In genomic region chr7:143119407-143119806, GRCm38 (mm10) we compare ENCODE assay signal across 11 mouse cellular contexts. TPM values are rescaled to one million over a fixed set of nuclear protein-coding genes. Genes with fewer than 3 reads are reported as not detected.
DNase-seq lines count a peak whose midpoint lies in the region; ATAC-seq and TF ChIP-seq lines count a peak whose summit lies in the region.
"Had no signal": no experiment of that assay in that cellular context is flagged by ENCODE, and none has a peak within 500 bp of the region (broad histone marks: within the 10 kb centered on the region; RNA-seq: fewer than 3 reads in every experiment).

No protein-coding gene starts in this region.

- no peaks in the 10 kb centered on the region for H3K27me3 ChIP-seq in forebrain, embryonic 10.5 days (ENCODE audit: poor library complexity, severe bottlenecking)
- no peaks in the 10 kb centered on the region for H3K27me3 ChIP-seq in forebrain, embryonic 12.5 days
- no peaks in the 10 kb centered on the region for H3K27me3 ChIP-seq in kidney, embryonic 15.5 days
- H3K27me3 ChIP-seq in lung, postnatal 0 days (replicated peaks; ENCODE audit: insufficient read depth, low read length) = no peaks in the 10 kb centered on the region
- H3K27me3 ChIP-seq in hindbrain, embryonic 12.5 days = peaks cover 3% of the 10 kb centered on the region; the same call in 1 of the 2 replicates

- no peak for ATAC-seq in forebrain, embryonic 12.5 days (ENCODE audit: low FRiP score)
- ATAC-seq in kidney, embryonic 15.5 days (replicated peaks; ENCODE audit: low FRiP score) = peak; percentile 30; the same call in 1 of the 2 replicates
- peak; percentile 44 for ATAC-seq in lung, postnatal 0 days
- ATAC-seq in hindbrain, embryonic 12.5 days (ENCODE audit: low FRiP score) = no peak
- no peak for ATAC-seq in frontal cortex, adult (ENCODE audit: low TSS enrichment)
- ATAC-seq: activated CD4-positive, CD25-positive, alpha-beta regulatory T cell, adult 4 months; liver, embryonic 12.5 days had no signal

- H3K9me3 ChIP-seq in forebrain, embryonic 10.5 days = peaks cover 7% of the 10 kb centered on the region; the same call in 1 of the 2 replicates
- peaks cover 4% of the 10 kb centered on the region; the same call in 1 of the 2 replicates for H3K9me3 ChIP-seq in forebrain, embryonic 12.5 days
- H3K9me3 ChIP-seq in kidney, embryonic 15.5 days (replicated peaks) = no peaks in the 10 kb centered on the region
- H3K9me3 ChIP-seq in lung, postnatal 0 days (ENCODE audit: low read length) = no peaks in the 10 kb centered on the region
- 0 out of 2 replicates have a peak, but pooled peaks cover 3% of the 10 kb centered on the region for H3K9me3 ChIP-seq in hindbrain, embryonic 12.5 days (replicated peaks)
- H3K9me3 ChIP-seq: liver, embryonic 12.5 days had no signal

- 0 out of 2 replicates have a peak overlapping the region, but pooled peaks have one; percentile 12 for H3K27ac ChIP-seq in forebrain, embryonic 10.5 days
- H3K27ac ChIP-seq in forebrain, embryonic 12.5 days = no peak overlapping the region
- peak overlapping the region; percentile 51 for H3K27ac ChIP-seq in bone marrow macrophage, adult 2 months (ENCODE audit: insufficient read depth, low read depth, low read length)
- H3K27ac ChIP-seq in kidney, embryonic 15.5 days = peak overlapping the region; percentile 89
- H3K27ac ChIP-seq in lung, postnatal 0 days (ENCODE audit: low read length) = peak overlapping the region; percentile 66
- H3K27ac ChIP-seq in hindbrain, embryonic 12.5 days = no peak overlapping the region
- H3K27ac ChIP-seq: liver, embryonic 12.5 days had no signal

- TF ChIP-seq EP300 in lung, postnatal 0 days (IDR thresholded peaks at IDR 0.05) = no peak

- no peak for TF ChIP-seq CTCF in bone marrow macrophage, adult 2 months (IDR thresholded peaks at IDR 0.05; ENCODE audit: low read depth, low read length)
- no peak for TF ChIP-seq CTCF in lung, postnatal 0 days (IDR thresholded peaks at IDR 0.05)

- no peak for TF ChIP-seq POLR2A in bone marrow macrophage, adult 2 months (IDR thresholded peaks at IDR 0.05; ENCODE audit: borderline replicate concordance, low read depth, low read length)

- H3K9ac ChIP-seq in forebrain, embryonic 12.5 days = no peak overlapping the region
- no peak overlapping the region for H3K9ac ChIP-seq in kidney, embryonic 15.5 days
- no peak overlapping the region for H3K9ac ChIP-seq in lung, postnatal 0 days (replicated peaks; ENCODE audit: low read depth)
- H3K9ac ChIP-seq in hindbrain, embryonic 12.5 days = no peak overlapping the region
- H3K9ac ChIP-seq: liver, embryonic 12.5 days had no signal

- peaks cover 41% of the 10 kb centered on the region for H3K4me1 ChIP-seq in forebrain, embryonic 10.5 days
- H3K4me1 ChIP-seq in forebrain, embryonic 12.5 days = peaks cover 8% of the 10 kb centered on the region
- H3K4me1 ChIP-seq in bone marrow macrophage, adult 2 months (ENCODE audit: control insufficient read depth, insufficient read depth, low read length) = peaks cover 22% of the 10 kb centered on the region
- peaks cover 47% of the 10 kb centered on the region for H3K4me1 ChIP-seq in kidney, embryonic 15.5 days
- peaks cover 23% of the 10 kb centered on the region for H3K4me1 ChIP-seq in lung, postnatal 0 days (ENCODE audit: insufficient read depth, low read depth, low read length)
- H3K4me1 ChIP-seq in hindbrain, embryonic 12.5 days = peaks cover 18% of the 10 kb centered on the region

- H3K4me2 ChIP-seq in forebrain, embryonic 12.5 days = no peak overlapping the region
- no peak overlapping the region for H3K4me2 ChIP-seq in kidney, embryonic 15.5 days
- no peak overlapping the region for H3K4me2 ChIP-seq in lung, postnatal 0 days (replicated peaks; ENCODE audit: low read depth, low read length)
- no peak overlapping the region for H3K4me2 ChIP-seq in hindbrain, embryonic 12.5 days (replicated peaks)
- H3K4me2 ChIP-seq: liver, embryonic 12.5 days had no signal

- H3K4me3 ChIP-seq in forebrain, embryonic 10.5 days = no peak overlapping the region
- no peak overlapping the region for H3K4me3 ChIP-seq in forebrain, embryonic 12.5 days (replicated peaks)
- H3K4me3 ChIP-seq in bone marrow macrophage, adult 2 months (ENCODE audit: insufficient read depth, low read length) = no peak overlapping the region
- no peak overlapping the region for H3K4me3 ChIP-seq in kidney, embryonic 15.5 days (replicated peaks)
- H3K4me3 ChIP-seq in lung, postnatal 0 days (ENCODE audit: low read depth, low read length) = no peak overlapping the region
- H3K4me3 ChIP-seq in hindbrain, embryonic 12.5 days = no peak overlapping the region
- H3K4me3 ChIP-seq: liver, embryonic 12.5 days had no signal

- no peaks in the 10 kb centered on the region for H3K36me3 ChIP-seq in forebrain, embryonic 10.5 days (replicated peaks)
- no peaks in the 10 kb centered on the region for H3K36me3 ChIP-seq in forebrain, embryonic 12.5 days (replicated peaks)
- H3K36me3 ChIP-seq in kidney, embryonic 15.5 days = no peaks in the 10 kb centered on the region
- H3K36me3 ChIP-seq in lung, postnatal 0 days (ENCODE audit: insufficient read depth, low read length) = no peaks in the 10 kb centered on the region
- no peaks in the 10 kb centered on the region for H3K36me3 ChIP-seq in hindbrain, embryonic 12.5 days
- H3K36me3 ChIP-seq: liver, embryonic 12.5 days had no signal

- no peak for DNase-seq in forebrain, embryonic 10.5 days (ENCODE audit: extremely low spot score, low spot score)
- peak; percentile 69 for DNase-seq in lung, postnatal 0 days (ENCODE audit: low spot score)
- DNase-seq in thymus, postnatal 10 days (ENCODE audit: low spot score in 2 of 2) = no peak
- DNase-seq: cerebellum, adult 9-10 months had no signal

- whole genome bisulfite sequencing in forebrain, embryonic 10.5 days = 28% methylated on average over 1 of the region's 1 CpGs
- 40% methylated on average over 1 of the region's 1 CpGs for WGBS in forebrain, embryonic 12.5 days
- 14% methylated on average over 1 of the region's 1 CpGs for WGBS in kidney, embryonic 15.5 days
- WGBS in lung, postnatal 0 days = 6% methylated on average over 1 of the region's 1 CpGs
- WGBS in hindbrain, embryonic 12.5 days = 45% methylated on average over 1 of the region's 1 CpGs

RNA-seq across cellular contexts. Expression of gene Kcnq1, which starts 13.2 kb away (rescaled TPM):
- 0.92 and 1.3 TPM in 2 replicates for polyA plus RNA-seq in forebrain, embryonic 10.5 days (2016; fragmentation: Nextera tagmentation; extraction: Ambion mirVana)
- polyA plus RNA-seq in forebrain, embryonic 12.5 days (2016; fragmentation: Nextera tagmentation; extraction: Ambion mirVana) = 0.87 and 0.94 TPM in 2 replicates
- not detected in 2 replicates for polyA plus RNA-seq in bone marrow macrophage, adult 2 months (2012; ENCODE audit: insufficient read depth, insufficient read length, missing spikeins)
- 5.8 and 6.5 TPM in 2 replicates for polyA plus RNA-seq in kidney, embryonic 15.5 days (2015; fragmentation: Nextera tagmentation; extraction: Ambion mirVana)
- 11.8 and 13.0 TPM in 2 replicates for polyA plus RNA-seq in lung, postnatal 0 days (2015; fragmentation: Nextera tagmentation; extraction: Ambion mirVana)
- 1.0 and 2.0 TPM in 2 replicates for polyA plus RNA-seq in hindbrain, embryonic 12.5 days (2016; fragmentation: Nextera tagmentation; extraction: Ambion mirVana)
- polyA plus RNA-seq: activated CD4-positive, CD25-positive, alpha-beta regulatory T cell, adult 4 months had no signal

RNA-seq across cellular contexts. Expression of gene Trpm5, which starts 25.0 kb away (rescaled TPM):
- polyA plus RNA-seq in forebrain, embryonic 10.5 days (2016; fragmentation: Nextera tagmentation; extraction: Ambion mirVana) = 0.36 and 0.90 TPM in 2 replicates
- 1.1 and 1.3 TPM in 2 replicates for polyA plus RNA-seq in forebrain, embryonic 12.5 days (2016; fragmentation: Nextera tagmentation; extraction: Ambion mirVana)
- polyA plus RNA-seq in bone marrow macrophage, adult 2 months (2012; ENCODE audit: insufficient read depth, insufficient read length, missing spikeins) = not detected in 2 replicates
- 7.1 and 8.2 TPM in 2 replicates for polyA plus RNA-seq in kidney, embryonic 15.5 days (2015; fragmentation: Nextera tagmentation; extraction: Ambion mirVana)
- polyA plus RNA-seq in lung, postnatal 0 days (2015; fragmentation: Nextera tagmentation; extraction: Ambion mirVana) = 0.65 and 0.72 TPM in 2 replicates
- 3.1 and 3.4 TPM in 2 replicates for polyA plus RNA-seq in hindbrain, embryonic 12.5 days (2016; fragmentation: Nextera tagmentation; extraction: Ambion mirVana)
- polyA plus RNA-seq: activated CD4-positive, CD25-positive, alpha-beta regulatory T cell, adult 4 months had no signal

RNA-seq across cellular contexts. Expression of gene Tssc4, which starts 50.4 kb away (rescaled TPM):
- polyA plus RNA-seq in forebrain, embryonic 10.5 days (2016; fragmentation: Nextera tagmentation; extraction: Ambion mirVana) = 131 and 132 TPM in 2 replicates
- polyA plus RNA-seq in forebrain, embryonic 12.5 days (2016; fragmentation: Nextera tagmentation; extraction: Ambion mirVana) = 106 and 108 TPM in 2 replicates
- polyA plus RNA-seq in bone marrow macrophage, adult 2 months (2012; ENCODE audit: insufficient read depth, insufficient read length, missing spikeins) = 17.5 and 23.0 TPM in 2 replicates
- 91.8 and 105 TPM in 2 replicates for polyA plus RNA-seq in kidney, embryonic 15.5 days (2015; fragmentation: Nextera tagmentation; extraction: Ambion mirVana)
- polyA plus RNA-seq in lung, postnatal 0 days (2015; fragmentation: Nextera tagmentation; extraction: Ambion mirVana) = 52.3 and 54.5 TPM in 2 replicates
- 83.3 and 88.7 TPM in 2 replicates for polyA plus RNA-seq in hindbrain, embryonic 12.5 days (2016; fragmentation: Nextera tagmentation; extraction: Ambion mirVana)

Comparison
In these comparisons a context has a peak if more than half of its experiments do, and no peak if none do; other contexts are left out.
1. H3K27ac ChIP-seq: peak in forebrain, embryonic 10.5 days (single experiment), bone marrow macrophage, adult 2 months (single experiment), kidney, embryonic 15.5 days (single experiment) and lung, postnatal 0 days (single experiment); none in forebrain, embryonic 12.5 days (single experiment) and hindbrain, embryonic 12.5 days (single experiment).
2. ATAC-seq: peak in kidney, embryonic 15.5 days (single experiment) and lung, postnatal 0 days (single experiment); none in forebrain, embryonic 12.5 days (single experiment), hindbrain, embryonic 12.5 days (single experiment) and frontal cortex, adult (single experiment).